Mouse (Mus musculus) c-Kit-positive CD71-positive TER-119-positive erythroid progenitor cells, embryonic 14.5 days (primary cell): ENCODE data around the gene Kif13a.

Experiments used
- DNase-seq: peaks from one replicate; pipeline ENCODE4 v3.0.0-alpha.2; 2013; ENCODE audit warnings: low spot score

The Kif13a gene

GRCm38 (mm10) chr13:46921559-46921958 lies 8.1 kb downstream of the Kif13a start:
- no peak for DNase-seq

- no peak for DNase-seq
These were observed 9.9 kb downstream of the Kif13a start for GRCm38 (mm10) chr13:46919797-46920196.

- no peak for DNase-seq
These were observed 11.2 kb downstream of the Kif13a start for GRCm38 (mm10) chr13:46918509-46918908.

GRCm38 (mm10) chr13:46911960-46912359 lies 17.7 kb downstream of the Kif13a start:
- no peak for DNase-seq

GRCm38 (mm10) chr13:46911018-46911419 lies 18.6 kb downstream of the Kif13a start:
- DNase-seq, result no peak

- no peak for DNase-seq
These were observed 19.7 kb downstream of the Kif13a start for GRCm38 (mm10) chr13:46909946-46910345.

GRCm38 (mm10) chr13:46909005-46909565 lies 20.6 kb downstream of the Kif13a start:
- DNase-seq, result no peak

GRCm38 (mm10) chr13:46908387-46908786 lies 21.3 kb downstream of the Kif13a start:
- DNase-seq, result no peak

GRCm38 (mm10) chr13:46907861-46908260 lies 21.8 kb downstream of the Kif13a start:
- no peak for DNase-seq

GRCm38 (mm10) chr13:46907115-46907514 lies 22.6 kb downstream of the Kif13a start:
- no peak for DNase-seq

GRCm38 (mm10) chr13:46905971-46906370 lies 23.7 kb downstream of the Kif13a start:
- DNase-seq, result no peak

- no peak for DNase-seq
These were observed 24.6 kb downstream of the Kif13a start for GRCm38 (mm10) chr13:46904982-46905621.

- no peak for DNase-seq
These were observed 27.0 kb downstream of the Kif13a start for GRCm38 (mm10) chr13:46902568-46903255.

GRCm38 (mm10) chr13:46900870-46901555 lies 28.7 kb downstream of the Kif13a start:
- no peak for DNase-seq

GRCm38 (mm10) chr13:46898837-46899236 lies 30.8 kb downstream of the Kif13a start:
- no peak for DNase-seq

GRCm38 (mm10) chr13:46898411-46898810 lies 31.3 kb downstream of the Kif13a start:
- no peak for DNase-seq

- no peak for DNase-seq
These were observed 37.3 kb downstream of the Kif13a start for GRCm38 (mm10) chr13:46892380-46892779.

GRCm38 (mm10) chr13:46888150-46888683 lies 41.5 kb downstream of the Kif13a start:
- DNase-seq, result no peak

- DNase-seq, result no peak
These were observed 43.0 kb downstream of the Kif13a start for GRCm38 (mm10) chr13:46886497-46887261.

GRCm38 (mm10) chr13:46885759-46886060 lies 44.0 kb downstream of the Kif13a start:
- DNase-seq, result no peak

GRCm38 (mm10) chr13:46884898-46885758 lies 44.5 kb downstream of the Kif13a start:
- DNase-seq, result no peak
